Mouse (Mus musculus) adrenal gland, postnatal 0 days (tissue): ENCODE results near the gene Figla. TPM values are rescaled to one million over a fixed set of nuclear protein-coding genes. Genes with fewer than 3 reads are reported as not detected.

Experiments used
- polyA plus RNA-seq: library from polyadenylated mRNA; unstranded; fragments of >200 nt; fragmentation: Nextera tagmentation; extraction: Ambion mirVana; gene quantifications from 2 replicates; pipeline ENCODE4 v1.2.1, GENCODE M21; 2015

The Figla gene
- 0.71 TPM in 1 of 2 replicates, not detected in the other for polyA plus RNA-seq

DNA sequence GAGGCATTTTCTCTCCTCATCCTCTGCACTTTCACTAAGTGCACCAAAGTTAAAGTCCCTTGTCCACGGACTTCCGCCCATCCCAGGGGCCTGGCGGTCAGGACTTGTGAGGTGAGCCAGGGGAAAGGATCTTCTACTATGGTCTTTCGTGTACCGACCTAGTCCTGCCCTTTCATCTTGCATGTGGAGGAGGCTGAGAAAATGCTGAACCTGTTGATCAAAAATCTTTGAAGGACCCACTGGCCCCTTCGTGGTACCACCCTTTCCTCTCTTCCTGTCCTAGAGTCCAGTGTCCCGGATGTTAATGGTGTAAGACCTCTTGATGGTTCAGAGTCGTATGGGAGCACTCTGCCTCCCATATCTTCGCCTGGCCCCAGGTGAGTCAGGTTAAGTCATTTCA lies at the start of gene Figla:
Gene Figla (plus strand): TSS at position 301 of the 400 bp plus-strand sequence.

DNA sequence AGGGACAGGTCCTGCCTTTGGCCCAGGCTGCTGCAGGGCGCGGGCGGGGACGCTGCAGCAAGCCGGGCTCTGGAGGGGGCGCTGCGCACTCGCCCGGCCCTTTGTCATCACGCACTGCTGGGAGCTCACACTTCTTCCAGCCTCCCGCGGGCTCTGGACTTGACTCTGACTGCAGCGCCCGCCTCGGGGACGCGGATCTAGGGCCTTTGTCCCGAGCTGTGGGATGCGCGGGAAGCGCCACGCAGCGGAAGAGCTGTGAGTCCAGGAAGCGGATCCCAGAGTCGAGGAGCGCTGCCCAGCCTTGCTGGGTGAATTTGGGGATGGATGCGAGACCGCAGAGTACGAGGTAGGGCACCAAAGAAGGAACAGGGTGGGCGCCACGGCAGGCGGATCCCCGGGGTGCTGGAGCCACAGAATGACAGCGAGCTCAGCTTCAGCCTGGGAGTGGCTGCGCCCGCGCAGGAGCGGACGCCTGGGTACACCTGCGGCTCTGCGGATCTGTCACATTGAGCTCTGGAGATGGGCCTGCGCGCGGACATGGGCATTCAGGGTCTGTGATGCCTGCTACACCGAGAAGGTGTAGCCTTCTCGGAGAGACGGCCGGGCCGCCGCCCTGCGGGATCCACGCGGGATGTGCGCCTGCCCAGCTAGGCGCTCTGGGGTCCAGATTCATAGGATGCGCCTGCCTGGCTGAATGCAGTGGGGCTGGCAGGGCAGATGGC lies 12.8 kb downstream of the Figla start, which contains the start of gene Add2:
Gene Add2 (plus strand): TSS at position 81 of the 722 bp plus-strand sequence.

Other genes starting within 250 kb of the Figla start
- gene Nat8f6, start 195.2 kb upstream of the Figla start, polyA plus RNA-seq, result not detected in 2 replicates
- gene Nat8f5, start 195.2 kb upstream of the Figla start, polyA plus RNA-seq, result 0.17 and 1.4 TPM in 2 replicates
- 0.55 and 1.5 TPM in 2 replicates for gene Nat8, start 184.1 kb upstream of the Figla start, polyA plus RNA-seq
- 0.14 and 0.19 TPM in 2 replicates for gene Nat8f2, start 147.0 kb upstream of the Figla start, polyA plus RNA-seq
- gene Nat8f4, start 111.3 kb upstream of the Figla start, polyA plus RNA-seq, result 5.2 and 12.2 TPM in 2 replicates
- gene Tprkb, start 104.3 kb upstream of the Figla start, polyA plus RNA-seq, result 69.0 and 77.5 TPM in 2 replicates
- 62.4 and 80.9 TPM in 2 replicates for gene Nat8f1, start 100.5 kb upstream of the Figla start, polyA plus RNA-seq
- 26.2 and 34.7 TPM in 2 replicates for gene Dusp11, start 54.5 kb upstream of the Figla start, polyA plus RNA-seq
- 10.4 and 28.0 TPM in 2 replicates for gene Add2, start 12.5 kb downstream of the Figla start, polyA plus RNA-seq
- gene Tgfa, start 179.1 kb downstream of the Figla start, polyA plus RNA-seq, result 3.8 and 5.6 TPM in 2 replicates